Mouse (Mus musculus) liver, adult 2 months (tissue): ENCODE results near the gene Slc38a10.

Experiments used
- CTCF ChIP-seq: fragments of 200-500 bp; IDR thresholded peaks from 2 replicates; pipeline ENCODE4 v1.5.1; 2011; ENCODE audit warnings: low read depth, low read length, control low read depth
- POLR2A ChIP-seq: fragments of 200-500 bp; IDR thresholded peaks from 2 replicates; pipeline ENCODE4 v1.6.1; 2011; ENCODE audit warnings: low read length, control low read depth; ENCODE audit not compliant: insufficient read depth; ENCODE audit errors: extremely low read depth

GRCm38 (mm10) chr11:120069261-120069660 is 81.9 kb downstream of the Slc38a10 start:
- TF ChIP-seq CTCF (no peak), POLR2A (no peak)
